Mouse (Mus musculus): ENCODE results near the gene Dclre1b.
"Not testable (repeated sequence)": the region's sequence is repeated elsewhere in the genome, so short reads cannot be mapped to it uniquely, and the experiment has no call there.

Gene Dclre1b

DNA sequence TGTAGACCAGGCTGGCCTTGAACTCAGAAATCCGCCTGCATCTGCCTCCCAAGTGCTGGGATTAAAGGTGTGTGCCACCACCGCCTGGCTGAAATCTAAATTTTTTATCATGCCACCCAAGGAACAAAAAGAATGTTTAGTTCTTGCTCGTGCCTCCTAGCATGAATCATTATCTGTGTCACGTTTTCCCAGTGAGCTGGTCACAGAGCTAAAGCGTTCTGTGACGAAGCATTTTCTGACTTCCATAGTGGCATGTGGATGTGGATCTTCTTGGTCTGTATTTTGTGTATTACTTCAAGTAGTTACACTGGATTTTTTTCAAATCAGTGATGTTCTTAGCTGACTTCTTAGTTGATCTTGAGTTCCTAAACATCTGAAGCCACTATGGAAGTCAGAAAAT, 1.7 kb upstream of the Dclre1b start:
- DNase-seq (ENCODE audit: low spot score in 2 of 2) = no peak

DNA sequence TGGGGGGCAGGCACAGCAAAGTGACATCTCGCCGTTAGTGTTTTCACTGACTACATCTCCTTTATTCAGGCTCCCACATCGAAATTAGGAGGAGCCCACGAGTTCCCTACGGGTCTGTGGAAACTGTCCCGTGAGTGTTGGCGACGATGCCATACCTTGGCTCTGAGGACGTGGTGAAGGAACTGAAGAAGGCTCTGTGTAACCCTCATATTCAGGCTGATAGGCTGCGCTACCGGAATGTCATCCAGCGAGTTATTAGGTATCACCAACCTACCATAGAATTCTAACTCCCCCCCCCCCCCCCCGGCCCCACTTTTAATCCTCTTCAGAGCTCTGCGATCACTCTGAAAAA, 531 bp upstream of the Dclre1b start:
- DNase-seq (ENCODE audit: low spot score in 2 of 2) = no peak

DNA sequence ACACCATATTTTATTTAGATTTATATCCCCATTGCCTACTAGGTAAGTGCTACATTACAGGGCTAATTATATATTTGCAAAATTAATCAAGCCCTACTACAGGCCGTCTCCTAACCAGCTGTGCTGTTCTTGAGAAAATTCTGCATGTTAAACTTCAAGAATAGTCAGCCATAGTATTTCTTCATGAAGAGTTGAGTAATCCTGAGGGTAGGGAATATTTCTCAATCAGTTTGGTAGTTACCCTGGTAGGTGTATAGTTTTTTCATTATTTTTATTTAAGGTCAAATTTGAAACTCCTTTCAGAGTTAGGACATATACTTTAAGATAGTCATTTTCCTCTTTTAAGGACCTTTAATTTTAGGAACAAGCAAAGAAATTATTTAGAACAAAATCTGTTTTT, 3.6 kb downstream of the Dclre1b start:
- no peak for DNase-seq (ENCODE audit: low spot score in 2 of 2)

GRCm38 (mm10) chr3:103802861-103803260, 6.4 kb downstream of the Dclre1b start:
- no peak for DNase-seq (ENCODE audit: low spot score in 2 of 2)

GRCm38 (mm10) chr3:103801631-103802531, 7.4 kb downstream of the Dclre1b start:
- DNase-seq (ENCODE audit: low spot score in 2 of 2) = peak; percentile 67 to 86

DNA sequence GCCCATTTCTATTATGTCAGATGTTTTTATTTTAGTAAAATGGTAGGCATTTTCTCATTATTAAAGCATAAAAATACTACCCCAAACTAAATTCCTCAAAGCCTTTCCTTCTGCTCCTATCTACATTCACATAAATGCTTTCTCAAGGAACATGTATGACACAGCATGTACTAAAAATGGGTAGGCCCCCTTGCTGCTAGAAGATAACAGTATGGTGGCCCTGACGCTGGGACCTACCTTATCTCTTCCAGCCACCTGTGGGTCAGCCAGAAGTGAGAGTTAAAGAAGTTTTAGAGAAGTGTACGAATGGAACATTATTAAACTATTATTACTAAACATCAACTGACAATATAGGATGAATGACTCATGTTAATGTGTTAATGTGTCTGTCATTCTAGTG, 9.7 kb downstream of the Dclre1b start:
- no peak for DNase-seq (ENCODE audit: low spot score in 2 of 2)

DNA sequence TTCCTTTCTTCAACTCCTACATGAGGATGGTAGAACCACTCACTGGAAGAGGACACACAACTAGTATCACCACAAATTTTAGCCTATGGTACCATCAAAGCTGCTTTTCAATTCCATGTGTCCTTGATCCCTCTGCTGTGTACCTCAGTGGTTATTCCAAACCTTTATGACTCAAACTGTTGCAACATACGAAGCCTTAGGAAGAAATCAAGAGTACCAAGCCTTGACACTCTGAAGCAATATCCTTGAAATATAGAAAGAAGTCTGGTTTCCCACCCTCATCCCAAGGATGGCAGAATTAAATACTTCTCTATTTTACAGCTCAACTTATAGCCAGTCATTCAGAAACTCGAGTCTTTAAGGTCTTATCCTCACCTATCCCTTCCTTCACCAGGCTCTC, 12.9 kb downstream of the Dclre1b start:
- DNase-seq (ENCODE audit: low spot score in 2 of 2) = no peak

GRCm38 (mm10) chr3:103792566-103792965, 16.7 kb downstream of the Dclre1b start:
- no peak for DNase-seq (ENCODE audit: low spot score in 2 of 2)

GRCm38 (mm10) chr3:103792111-103792406, 17.2 kb downstream of the Dclre1b start:
- not testable (repeated sequence) for DNase-seq (ENCODE audit: low spot score in 2 of 2)

- peak; percentile 89 to 95 for DNase-seq (ENCODE audit: low spot score in 2 of 2)
Measured at GRCm38 (mm10) chr3:103791230-103792110, 17.8 kb downstream of the Dclre1b start, which contains the start of gene Hipk1. Gene Hipk1, minus strand, starts transcription at chr3:103791563.

GRCm38 (mm10) chr3:103790346-103791145, 18.7 kb downstream of the Dclre1b start:
- DNase-seq (ENCODE audit: low spot score in 2 of 2) = peak; percentile 30 to 38

DNA sequence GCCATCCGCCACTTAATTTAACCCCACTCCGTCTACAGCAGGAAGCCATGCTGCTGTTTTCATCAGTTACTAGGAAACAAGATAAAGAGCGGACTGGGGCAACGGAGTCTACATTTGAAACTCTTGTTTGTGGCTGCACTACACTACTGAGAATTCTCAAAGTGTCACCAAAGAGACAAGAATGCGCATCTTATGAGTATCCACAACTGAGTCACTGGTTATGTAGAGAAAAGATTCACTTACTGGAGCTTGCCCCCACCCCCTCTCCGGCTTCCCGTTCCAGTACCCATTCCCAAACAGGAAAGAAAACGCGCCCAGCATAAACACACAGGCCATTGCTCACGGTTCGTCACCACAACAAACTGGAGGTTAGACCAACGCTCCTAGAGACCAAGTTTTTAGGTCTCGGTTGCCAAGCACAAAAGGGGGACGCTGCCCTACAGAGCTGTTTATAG, 19.3 kb downstream of the Dclre1b start:
- DNase-seq (ENCODE audit: low spot score in 2 of 2) = peak; percentile 32 to 40

GRCm38 (mm10) chr3:103789096-103789495, 20.1 kb downstream of the Dclre1b start:
- no peak for DNase-seq (ENCODE audit: low spot score in 2 of 2)

- DNase-seq (ENCODE audit: low spot score in 2 of 2) = peak in 1 of 2 experiments; percentile 38
Measured at GRCm38 (mm10) chr3:103787225-103787624, 22.0 kb downstream of the Dclre1b start.

GRCm38 (mm10) chr3:103782844-103783609, 26.2 kb downstream of the Dclre1b start:
- no peak for DNase-seq (ENCODE audit: low spot score in 2 of 2)

GRCm38 (mm10) chr3:103780777-103781176, 28.5 kb downstream of the Dclre1b start:
- no peak for DNase-seq (ENCODE audit: low spot score in 2 of 2)

- no peak for DNase-seq (ENCODE audit: low spot score in 2 of 2)
Measured at GRCm38 (mm10) chr3:103780271-103780670, 29.0 kb downstream of the Dclre1b start.

- DNase-seq (ENCODE audit: low spot score in 2 of 2) = no peak
Measured at GRCm38 (mm10) chr3:103779183-103779582, 30.1 kb downstream of the Dclre1b start.

DNA sequence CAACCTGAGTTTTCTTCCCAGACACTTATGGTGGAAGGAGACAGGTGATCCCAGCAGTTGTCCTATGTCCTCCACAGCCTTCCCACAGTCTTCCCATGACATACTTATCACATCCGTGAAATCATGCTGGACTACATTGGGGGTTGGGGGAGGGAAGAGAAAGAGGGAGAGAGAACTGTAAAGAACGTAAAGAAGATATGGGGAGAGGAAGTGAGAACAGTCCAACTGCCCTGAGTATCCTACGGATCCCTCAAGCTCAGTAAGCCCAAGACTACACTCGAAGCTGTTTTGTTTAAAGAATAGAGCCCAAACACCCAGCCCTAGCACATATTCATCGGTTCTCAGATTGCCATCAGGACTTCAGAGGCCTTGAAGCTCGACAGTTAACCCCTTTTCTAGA, 30.6 kb downstream of the Dclre1b start:
- no peak for DNase-seq (ENCODE audit: low spot score in 2 of 2)

DNA sequence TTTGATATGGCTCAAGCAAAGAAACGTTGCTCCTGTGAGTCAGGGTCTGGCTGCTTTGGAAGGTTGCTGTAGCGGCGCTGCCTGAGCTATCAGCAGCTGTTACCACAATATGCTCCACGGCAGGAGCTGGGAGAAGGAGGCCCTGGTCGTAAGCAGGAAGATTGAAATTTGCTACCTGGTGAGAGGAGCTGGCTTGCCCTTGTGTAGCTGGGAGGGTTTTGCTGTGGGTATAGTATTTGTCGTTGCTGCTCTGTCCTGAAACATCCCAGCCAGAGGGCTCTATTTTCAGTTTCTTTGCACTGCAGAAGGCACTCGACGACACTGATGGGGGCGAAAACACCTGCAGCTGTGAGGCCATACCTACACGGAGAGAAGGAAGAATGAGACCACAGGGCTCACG, 31.3 kb downstream of the Dclre1b start:
- no peak for DNase-seq (ENCODE audit: low spot score in 2 of 2)

DNA sequence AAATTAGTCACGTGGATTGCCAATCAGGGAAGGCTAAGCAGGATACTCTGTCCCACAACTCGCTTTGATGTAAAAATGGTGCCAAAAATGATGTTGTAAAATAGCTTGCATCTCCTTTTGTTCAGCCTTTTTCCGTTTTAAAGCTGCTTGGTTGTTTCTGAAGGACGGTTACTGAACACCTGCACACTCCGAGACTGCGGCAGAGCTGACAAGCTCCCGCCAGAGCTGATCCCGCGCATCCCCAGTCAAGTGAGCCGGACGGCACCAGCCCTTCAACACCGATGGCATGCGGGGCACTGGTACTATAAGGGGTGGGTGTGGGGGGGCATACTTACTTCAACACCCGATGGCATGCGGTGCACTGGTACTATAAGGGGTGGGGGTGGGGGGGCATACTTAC, 35.2 kb downstream of the Dclre1b start:
- no peak for DNase-seq (ENCODE audit: low spot score in 2 of 2)
